Mouse (Mus musculus) spleen, adult 18-20 months (tissue): ENCODE data around the gene Fgfrl1.
A peak's percentile ranks its signal among the peaks of the same experiment; 100 is the strongest.

ENCODE experiments used
- DNase-seq, 2 experiments: peaks; one replicate each; pipeline ENCODE4 v3.0.0; 2022; ENCODE audit warnings: mixed read lengths in 2 of 2

The Fgfrl1 gene

GRCm38 (mm10) chr5:108692271-108692670 is at the start of gene Fgfrl1:
Gene Fgfrl1 (plus strand): TSS chr5:108692382.
- peak; percentile 54 to 74 for DNase-seq

DNA sequence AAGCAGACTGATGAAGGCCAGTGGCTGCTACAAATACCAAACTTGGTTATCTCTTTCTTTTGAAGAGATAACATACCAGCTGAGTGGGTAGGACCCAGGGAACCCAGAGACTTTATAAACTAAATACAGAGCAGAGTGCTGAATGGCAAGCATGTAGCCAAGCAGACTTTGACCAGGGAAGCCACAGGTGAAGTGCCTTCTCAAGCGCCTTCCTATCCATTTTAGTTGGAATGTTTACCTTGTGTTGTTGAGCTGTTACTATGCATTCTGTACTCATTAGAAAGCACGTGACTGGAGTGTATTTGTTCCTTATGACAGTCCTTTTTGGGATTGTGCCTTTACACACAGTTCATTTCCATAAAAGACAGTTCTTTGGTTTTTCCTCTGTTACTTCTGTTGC is 48.5 kb upstream of the Fgfrl1 start:
- no peak for DNase-seq

DNA sequence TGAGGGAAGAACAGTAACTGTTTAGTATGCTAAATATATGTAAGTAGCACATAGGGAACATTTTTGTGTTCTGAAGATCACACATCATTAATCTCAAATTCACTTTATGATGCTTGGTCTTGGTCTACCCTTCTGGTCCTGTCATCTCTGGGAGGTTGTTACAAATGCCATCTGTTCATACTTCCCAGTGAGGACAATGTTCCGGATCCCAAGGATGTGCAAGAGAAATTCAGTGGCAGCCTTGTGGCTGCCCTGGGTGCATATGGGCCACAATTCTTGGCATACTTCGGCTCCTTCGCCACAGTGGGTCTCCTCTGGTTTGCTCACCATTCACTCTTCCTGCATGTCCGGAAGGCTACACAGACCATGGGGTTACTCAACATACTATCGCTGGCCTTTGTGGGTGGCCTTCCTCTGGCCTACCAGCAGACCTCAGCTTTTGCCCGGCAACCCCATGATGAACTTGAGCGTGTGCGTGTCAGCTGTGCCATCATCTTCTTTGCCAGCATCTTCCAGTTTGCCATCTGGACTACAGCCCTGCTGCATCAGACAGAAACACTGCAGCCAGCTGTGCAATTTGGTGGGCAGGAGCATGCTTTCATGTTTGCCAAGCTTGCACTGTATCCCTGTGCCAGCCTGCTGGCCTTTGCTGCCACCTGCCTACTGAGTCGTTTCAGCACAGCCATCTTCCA is 46.4 kb upstream of the Fgfrl1 start:
- no peak for DNase-seq

GRCm38 (mm10) chr5:108646343-108646660 is 45.9 kb upstream of the Fgfrl1 start:
- DNase-seq = no peak

GRCm38 (mm10) chr5:108647311-108647710 is 44.9 kb upstream of the Fgfrl1 start:
- no peak for DNase-seq

DNA sequence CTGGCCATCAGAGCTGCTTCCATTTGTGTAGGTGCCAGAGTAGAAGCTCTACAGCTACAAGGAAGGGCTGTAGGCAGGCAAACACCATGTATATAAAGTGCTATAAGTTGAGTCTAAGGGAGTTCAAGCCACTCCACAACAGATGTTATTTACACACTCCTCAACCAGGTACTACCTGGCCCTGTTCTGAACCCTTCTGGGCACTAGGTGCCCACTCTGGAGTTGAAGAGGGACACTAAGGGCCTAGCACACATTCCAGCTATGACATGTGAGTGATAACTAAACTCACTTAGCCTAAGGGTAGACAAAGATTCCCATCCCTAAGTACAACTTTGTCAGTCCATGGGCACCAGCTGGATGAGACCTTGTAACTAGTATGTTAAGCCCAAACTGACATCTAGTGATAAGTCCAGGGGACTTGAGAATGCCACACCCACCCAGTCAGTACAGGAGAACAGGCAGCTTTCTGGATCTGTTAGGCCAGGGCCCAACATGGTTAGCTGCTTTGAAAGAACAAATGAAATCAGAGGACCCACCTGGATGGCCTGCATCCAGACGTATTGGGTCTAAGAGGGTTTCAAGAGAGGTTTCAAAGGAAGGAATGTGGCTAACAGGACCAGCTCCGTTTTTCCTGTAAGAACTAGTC is 44.2 kb upstream of the Fgfrl1 start:
- no peak for DNase-seq

GRCm38 (mm10) chr5:108648937-108649576 is 43.1 kb upstream of the Fgfrl1 start:
- DNase-seq = no peak

GRCm38 (mm10) chr5:108650341-108650740 is 41.8 kb upstream of the Fgfrl1 start:
- DNase-seq = no peak

DNA sequence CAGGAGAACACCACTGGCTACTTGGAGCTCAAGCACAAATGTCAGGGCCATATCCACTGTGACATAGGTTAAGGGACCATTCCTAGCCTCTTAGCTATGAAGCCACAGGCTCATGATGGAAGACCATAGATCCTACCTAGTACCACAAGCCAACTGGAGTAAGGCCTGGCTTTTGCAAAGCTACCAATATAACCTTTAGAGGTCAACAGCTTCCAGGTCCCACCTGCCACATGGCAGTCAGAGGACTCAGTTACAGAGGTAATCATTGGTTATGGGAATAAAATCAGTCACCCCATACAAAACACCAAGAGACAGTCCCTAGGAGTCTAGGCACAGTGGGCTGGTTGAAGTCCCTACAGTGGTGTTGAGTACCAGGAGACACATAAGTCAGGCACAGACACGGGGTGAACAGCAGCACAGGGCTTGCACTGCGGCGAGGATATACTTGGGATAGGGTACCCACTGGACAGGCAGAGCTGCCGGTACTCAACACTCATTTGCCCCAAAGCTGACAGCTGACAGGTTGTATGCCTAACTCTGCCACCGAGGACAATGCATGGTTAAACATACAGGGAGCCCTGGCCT is 41.0 kb upstream of the Fgfrl1 start:
- DNase-seq = no peak

DNA sequence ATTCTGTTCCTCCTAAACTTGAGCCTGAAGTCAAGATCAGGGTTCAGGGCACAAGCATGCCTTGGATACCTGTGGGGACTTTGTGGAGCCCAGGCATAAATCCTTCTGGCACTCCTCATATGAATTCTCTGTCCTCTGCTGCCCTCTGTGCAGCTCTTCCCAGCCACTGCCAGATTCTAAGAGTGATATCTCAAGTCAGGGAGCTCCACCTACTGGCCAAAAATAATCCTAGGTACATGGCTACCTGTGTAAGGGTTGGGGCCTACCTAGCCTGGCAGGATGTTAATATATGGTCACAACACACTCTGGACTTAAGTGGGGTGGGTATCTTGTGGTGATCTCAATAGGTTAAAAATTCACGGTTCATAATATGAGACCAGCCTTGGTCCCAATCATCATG is 40.4 kb upstream of the Fgfrl1 start:
- DNase-seq = peak in 1 of 2 experiments; percentile 61

DNA sequence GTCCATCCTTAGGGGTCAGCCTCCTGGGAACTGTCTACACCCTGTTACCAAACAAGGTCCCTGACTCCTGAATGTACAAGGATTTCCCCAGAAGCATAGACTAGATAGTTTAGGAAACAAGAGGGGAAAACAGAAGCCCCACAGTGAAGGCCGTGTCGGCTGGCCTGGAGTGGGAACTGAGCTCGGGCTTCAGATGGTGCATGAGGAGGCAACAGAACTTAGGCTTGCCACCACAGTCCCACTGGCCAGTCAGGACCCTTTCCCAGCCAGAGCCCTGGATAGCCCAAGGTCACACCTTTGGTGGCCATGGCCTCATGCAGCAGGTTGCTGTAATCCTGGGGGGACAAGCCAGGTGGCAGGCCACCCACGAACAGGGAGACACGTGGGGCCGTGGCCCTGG is 38.8 kb upstream of the Fgfrl1 start:
- no peak for DNase-seq

DNA sequence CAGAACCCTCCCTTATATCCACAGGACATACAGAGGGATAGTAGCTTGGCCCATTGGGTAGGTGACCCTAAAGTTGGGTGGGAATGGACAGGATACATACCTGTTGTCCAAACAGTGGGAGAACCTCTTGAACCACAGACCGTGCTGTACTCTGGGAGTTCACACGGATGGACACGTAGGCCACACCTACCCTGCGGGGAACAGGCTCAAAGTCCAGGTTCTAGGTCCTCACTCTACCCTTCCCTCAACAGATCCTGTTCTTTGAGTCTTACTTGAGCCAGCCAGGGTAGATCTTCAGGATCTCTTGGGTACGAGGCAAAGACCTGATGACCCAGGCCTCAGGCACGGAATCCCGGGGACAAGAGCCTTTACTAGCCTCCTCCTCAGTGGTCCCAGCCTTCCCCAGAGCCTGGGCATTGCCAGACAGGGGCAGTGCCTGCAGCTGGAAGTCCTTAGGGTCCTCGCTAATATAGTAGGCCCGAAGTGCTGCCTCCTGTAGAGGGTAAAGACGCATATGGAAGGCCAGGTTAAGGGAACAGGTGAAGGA is 37.7 kb upstream of the Fgfrl1 start:
- DNase-seq = no peak

- no peak for DNase-seq
Measured at GRCm38 (mm10) chr5:108655381-108655780, 36.8 kb upstream of the Fgfrl1 start.

DNA sequence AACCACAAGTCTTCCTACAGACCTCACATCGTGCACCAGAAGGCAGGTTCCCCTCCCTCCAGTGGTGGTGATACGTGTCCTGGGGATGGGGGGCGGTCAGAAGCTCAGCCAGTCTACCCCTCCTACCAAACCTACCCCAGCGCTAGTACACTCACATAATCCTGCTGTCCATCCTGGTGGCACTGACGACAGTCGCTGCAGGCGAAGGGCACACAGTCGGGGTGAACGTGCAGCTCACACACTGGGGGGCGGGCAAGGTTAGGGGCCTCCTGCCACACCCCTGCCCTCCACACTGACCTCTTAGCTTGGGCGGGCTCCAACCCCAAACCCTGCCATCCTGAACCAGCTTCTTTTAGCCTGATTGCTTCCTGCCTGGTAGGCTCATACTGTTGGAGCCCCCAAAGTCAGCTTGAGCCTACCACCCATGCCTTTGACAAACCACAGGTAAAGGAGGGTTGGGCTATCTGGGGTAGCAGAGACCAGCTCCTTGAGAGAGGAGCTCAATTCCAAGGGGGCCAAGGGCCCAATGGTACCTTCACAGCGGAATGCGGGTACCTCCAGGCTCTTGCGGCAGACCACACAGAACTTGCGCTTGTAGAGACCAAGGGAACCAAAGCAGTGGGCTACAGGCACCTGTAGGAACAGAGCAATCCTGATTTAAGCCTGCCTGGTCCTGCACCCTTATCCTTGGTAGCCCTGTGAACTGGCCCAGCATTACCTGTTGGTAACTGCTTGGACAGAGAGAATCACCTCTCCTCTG is 36.1 kb upstream of the Fgfrl1 start:
- DNase-seq = no peak

DNA sequence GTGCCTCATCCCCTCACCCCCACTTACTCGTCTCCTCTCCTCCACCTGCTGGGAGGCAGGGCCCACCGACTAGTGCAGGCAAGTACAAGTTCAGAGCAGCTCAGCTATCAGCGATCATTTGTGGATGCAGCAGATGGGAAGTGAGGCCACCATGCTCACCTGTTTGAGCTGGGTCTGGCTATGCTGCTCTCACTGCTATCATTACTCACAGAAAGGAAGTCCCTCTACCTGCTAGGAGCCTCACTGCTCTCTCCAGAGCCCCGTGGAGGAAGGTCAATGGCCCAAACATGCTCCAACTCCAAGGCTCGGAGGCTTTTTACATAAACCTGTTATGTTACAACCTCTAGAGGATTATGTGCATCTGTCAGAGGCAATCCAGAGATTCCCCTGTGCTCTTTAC is 34.8 kb upstream of the Fgfrl1 start:
- DNase-seq = no peak

DNA sequence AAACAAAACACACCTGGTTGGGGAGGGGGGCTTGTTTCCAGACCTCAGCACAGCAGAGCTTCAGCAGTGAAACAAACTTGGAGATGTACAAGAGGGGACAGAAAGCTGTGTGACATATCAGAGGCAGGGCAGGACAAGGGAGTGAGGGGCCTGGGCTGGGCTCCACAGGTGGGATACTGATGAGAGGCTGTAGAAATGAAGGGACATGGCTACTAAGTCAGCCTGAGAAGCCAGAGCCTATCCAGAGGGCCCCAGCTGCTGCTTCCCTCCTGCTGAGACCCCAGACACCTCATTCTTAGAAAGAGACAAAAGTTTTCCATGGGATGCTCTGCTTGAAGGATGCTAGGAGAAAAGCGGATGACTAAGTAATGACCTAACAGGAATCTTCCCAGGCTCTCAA is 33.6 kb upstream of the Fgfrl1 start:
- no peak for DNase-seq

DNA sequence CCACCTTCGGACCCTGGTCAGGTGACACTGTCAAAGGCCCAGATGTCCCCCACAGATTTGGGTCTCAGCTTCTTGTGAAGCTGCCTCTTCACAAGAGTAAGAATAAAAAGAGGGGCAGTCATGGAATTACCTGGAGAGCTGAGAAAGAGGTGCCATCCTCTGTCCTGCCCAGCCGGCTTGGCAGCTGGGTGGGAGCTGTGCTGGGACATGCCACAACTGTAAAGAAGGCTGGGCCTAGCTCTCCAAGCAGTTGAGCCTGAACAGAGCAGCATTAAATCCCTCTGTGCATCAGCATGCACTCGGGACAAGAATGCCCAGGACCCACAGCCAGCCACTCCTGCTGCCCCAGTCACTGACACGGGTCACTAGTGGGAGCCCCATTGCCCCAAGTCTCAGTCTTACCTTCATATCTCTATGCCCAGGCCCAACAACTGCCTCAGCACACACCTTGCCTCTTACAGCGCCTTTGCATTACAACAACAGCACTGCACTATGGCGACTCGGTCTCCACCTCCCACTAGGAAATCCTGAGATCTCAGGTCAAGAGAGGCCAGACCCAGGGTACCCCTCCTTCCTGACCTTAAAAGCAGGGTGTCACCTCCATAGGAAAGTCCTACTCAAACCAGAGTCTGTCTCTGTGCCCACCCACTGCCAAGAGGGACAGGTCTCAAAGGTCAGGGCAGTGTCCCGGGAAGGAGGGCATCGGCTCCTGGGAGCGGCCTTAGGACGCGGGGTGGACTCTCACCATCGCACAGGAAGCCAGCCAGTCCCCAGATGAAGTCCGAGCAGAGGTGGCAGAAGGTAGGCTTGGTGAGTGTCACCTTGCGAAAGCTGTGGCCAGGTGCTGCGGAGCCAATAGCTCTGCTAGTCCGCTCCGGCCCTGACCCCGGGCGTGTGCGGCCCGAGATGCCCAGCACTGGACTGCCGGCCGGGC is 32.2 kb upstream of the Fgfrl1 start, which contains the start of gene Idua:
Gene Idua (plus strand): TSS at position 634 of the 934 bp plus-strand sequence.
- no peak for DNase-seq

DNA sequence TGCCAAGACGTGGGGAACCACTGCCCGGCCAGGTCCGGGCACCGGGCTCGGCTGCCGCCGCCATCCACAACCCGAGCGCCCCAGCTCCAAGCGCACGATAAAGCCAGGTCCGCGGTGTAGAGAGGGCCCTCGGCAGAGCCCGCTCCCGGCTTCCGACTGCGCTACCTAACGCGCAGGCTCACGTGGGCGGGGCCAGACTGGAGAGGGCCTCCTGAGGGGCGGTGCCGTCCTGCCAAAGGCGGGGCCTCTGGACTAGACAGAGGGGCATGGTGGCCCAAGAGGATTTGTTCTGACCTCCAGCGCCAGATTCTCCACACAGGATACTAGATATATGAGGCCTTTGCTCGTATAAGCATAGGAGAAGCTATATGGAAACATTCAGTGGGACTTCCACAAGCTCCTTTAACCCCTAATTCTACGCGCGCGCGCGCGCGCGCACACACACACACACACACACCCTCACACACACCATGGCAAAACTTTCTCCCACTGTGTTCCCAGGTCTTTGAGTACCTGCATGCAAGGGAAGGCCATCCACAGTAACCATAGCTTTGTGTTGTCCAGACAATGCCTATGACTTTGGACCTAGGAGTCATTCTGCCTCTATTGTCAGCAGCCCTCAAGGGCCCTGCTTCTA is 31.4 kb upstream of the Fgfrl1 start:
- DNase-seq = peak; percentile 83 to 95

- DNase-seq = no peak
Measured at GRCm38 (mm10) chr5:108662772-108663171, 29.4 kb upstream of the Fgfrl1 start.

DNA sequence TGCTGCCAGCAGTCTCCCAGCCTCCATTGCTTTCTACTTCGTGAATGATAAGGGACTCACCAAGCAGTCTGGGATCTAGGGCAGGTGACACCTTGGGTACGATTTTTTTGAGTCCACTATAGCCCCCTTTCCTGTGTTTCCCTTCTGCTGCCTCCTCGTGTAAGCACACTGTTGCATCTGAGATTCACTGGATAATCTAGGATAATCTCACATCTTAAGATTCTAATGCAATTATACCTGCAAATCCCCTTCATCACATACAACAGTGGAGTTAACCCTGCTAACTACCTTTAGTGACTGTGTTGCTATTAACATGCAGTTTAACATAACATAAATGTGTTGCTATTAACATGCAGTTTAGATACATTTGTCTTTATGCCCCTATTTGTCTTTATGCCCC is 27.1 kb upstream of the Fgfrl1 start:
- DNase-seq = no peak

DNA sequence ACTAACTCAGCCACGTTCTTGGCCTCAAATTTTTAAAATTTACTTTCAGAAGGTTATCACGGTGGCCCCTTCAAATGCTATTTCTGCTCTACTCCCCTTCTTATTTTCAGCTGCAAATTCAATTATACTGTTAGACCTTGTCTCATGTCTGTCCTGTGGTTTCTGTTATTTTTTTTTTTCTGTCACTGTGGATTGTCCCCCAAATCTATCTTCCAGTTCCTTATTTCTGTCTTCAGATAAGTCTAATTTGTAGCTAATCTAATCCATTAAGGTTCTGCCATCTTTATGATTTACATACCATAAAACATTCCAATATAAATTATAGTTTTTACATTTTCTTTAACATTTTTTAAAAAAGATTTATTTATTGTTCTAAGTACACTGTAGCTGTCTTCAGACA is 24.8 kb upstream of the Fgfrl1 start:
- DNase-seq = no peak
